Mouse (Mus musculus) left cerebral cortex, postnatal 36 days (tissue): ENCODE results near the gene Syt9. TPM values are rescaled to one million over a fixed set of nuclear protein-coding genes. Genes with fewer than 3 reads are reported as not detected.

Experiments used
- DNase-seq, 2 experiments: peaks; one replicate each; pipeline ENCODE4 v3.0.0; 2021 to 2022; ENCODE audit warnings: low spot score in 2 of 2, mixed read lengths in 1 of 2
- intact Hi-C: fragments of 180-260 bp; cut with DNase I; formaldehyde crosslinking; loops from one replicate; pipeline ENCODE4 v1.15.1; 2025
- total RNA-seq, 2 experiments: library from RNA; stranded (reverse); gene quantifications; 2 replicates each; pipeline ENCODE4 v1.2.3; 2021

Gene Syt9
- total RNA-seq, 2 experiments from 2014 or later, result 7.4 to 10.2 TPM

DNA sequence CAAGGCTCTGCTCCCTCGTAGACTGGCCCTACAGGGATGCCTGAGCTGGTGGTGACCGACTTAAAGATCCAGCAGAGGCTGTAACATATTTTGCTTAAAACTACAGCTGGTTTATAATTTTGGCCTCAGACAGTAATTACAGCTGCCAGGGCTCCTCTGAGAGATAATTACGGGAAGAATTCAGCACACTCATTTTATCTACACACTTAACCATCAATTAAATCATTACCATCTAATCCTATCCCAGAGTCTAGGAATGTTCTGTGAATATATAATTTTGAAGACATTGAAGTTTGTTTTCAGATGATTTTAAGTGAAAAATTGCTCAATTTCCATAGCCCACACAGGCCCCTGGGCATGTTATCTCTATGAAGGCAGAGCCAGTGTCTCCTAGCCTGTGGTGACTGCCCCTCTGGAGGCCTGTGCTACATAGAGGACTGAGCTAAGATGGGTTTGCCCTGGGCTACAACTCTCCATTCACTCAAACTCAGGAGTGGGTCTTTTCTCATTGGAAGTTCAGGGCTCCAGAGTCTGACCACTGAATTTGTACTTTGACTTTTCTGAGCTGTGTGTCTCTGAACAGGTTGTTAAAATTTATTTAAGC, 157.7 kb downstream of the Syt9 start:
- DNase-seq, result no peak
- intact Hi-C loops, result loop anchor here (5.0 kb wide), 1 partner anchor 291 kb away; no protein-coding TSS in a partner anchor

DNA sequence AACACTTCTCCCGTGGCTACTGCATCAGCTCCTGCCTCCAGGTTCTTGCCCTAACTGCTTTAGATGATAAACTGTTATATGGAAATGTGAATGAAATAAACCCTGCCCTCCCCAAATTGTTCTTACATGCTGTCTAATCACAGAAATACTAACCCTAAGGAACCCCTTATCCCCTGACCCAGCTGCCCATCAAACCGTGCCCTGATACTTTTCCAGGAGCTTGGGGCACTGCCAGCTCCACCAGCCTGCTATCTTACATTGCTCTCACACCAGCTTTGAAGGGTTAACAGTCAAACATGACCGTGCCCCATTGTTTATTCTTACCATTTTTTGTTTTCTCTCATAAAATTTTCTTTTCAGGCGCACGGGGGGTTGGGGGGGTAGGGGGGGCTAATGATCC, 158.8 kb downstream of the Syt9 start:
- intact Hi-C loops, result loop anchor here (5.0 kb wide), 1 partner anchor 292 kb away; no protein-coding TSS in a partner anchor
- DNase-seq, result no peak

DNA sequence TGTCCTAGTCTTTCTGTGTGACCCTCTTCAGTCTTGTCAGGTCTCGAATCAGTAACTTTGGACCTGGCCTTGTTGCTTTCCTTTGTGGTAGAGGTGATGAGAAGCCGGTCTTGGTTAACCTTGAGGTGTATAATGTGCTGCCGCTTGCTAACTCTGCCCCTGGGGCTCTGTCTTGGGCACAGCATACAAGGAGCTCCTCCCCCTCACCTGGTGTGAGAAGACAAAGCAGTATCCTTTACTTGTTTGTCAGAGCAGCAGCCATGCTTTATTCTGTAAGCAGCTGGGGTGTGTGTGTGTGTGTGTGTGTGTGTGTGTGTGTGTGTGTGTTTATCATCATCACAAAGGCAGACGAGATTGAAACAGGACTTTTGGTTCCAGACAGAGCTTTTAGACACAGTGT, 164.8 kb downstream of the Syt9 start:
- no peak for DNase-seq
- intact Hi-C loops, result no loop called here

DNA sequence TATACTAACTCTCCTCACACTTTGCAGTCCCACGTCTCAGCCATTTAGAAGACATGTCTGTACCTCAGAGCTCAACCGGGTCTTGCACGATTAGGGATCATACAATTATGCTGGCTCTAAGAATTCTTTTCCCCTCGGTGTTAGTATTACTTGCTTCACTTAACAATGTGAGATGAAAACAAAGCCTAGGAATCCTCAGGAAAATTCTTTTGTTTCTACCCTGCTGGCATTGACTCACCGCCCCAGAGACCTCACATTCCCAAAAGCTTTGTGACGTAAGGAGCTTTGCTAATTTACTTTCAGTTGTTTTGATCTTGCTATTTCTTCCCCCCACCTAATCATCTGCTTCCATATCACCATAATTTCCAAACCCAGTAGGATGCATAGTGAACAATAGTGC, 166.0 kb downstream of the Syt9 start:
- no peak for DNase-seq
- intact Hi-C loops, result no loop called here

DNA sequence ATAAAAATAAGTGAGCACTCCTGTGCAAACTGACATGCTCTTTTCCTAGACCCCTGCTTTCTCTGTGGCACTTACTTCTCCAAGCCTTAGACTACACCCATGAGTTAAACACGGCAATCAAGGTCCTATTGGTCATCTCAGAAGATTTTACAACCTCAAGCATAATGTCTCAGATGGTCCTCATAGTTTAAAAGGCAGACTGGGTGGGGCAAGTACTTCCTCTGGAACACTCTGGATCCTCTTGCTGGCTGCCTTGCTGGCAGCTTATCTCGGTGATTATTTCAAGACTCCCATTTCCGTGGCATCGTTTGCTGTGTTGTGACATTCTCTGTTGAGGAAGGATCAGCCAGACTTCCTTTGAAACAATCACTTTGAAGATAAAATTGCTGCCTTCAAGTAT, 169.5 kb downstream of the Syt9 start:
- DNase-seq, result no peak
- intact Hi-C loops, result no loop called here

DNA sequence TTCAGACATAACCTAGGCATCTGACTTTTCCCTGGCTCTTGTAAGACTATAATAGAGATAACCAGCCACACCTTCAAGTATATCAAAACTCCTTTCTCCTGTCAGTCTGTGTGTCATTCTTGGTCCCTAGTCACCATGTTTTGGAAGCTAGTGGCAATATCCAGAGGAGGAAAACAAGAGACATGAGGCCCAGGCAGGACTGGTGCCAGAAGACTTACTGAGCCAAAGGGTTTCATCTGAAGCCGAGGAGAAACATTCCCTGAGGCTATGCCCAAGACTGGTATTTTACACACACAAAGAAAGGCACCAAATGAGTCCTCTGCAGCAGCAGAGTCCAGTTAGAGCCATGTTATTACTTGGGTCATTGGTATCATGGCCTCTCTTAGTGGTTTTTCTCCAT, 174.5 kb downstream of the Syt9 start:
- intact Hi-C loops, result no loop called here
- DNase-seq, result no peak

DNA sequence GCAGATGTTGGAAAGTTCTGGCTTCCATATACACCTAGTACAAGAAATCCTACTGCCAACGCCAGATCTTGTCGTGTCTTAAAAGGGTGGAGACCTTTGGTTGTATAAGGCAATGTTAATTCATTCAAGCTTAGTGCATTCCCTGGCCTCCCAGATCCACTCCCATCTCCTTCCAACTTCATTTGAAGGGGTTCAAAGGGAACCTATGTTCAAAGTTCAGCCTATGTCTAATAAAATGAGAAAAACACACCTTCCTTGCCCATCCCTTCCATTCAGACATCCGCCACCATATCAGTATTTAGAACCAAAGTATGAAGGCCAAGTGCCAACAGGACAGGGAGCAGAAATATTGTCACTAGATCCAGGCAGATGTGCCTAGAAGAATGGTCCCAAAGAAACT, 177.3 kb downstream of the Syt9 start:
- no peak for DNase-seq
- intact Hi-C loops, result no loop called here

DNA sequence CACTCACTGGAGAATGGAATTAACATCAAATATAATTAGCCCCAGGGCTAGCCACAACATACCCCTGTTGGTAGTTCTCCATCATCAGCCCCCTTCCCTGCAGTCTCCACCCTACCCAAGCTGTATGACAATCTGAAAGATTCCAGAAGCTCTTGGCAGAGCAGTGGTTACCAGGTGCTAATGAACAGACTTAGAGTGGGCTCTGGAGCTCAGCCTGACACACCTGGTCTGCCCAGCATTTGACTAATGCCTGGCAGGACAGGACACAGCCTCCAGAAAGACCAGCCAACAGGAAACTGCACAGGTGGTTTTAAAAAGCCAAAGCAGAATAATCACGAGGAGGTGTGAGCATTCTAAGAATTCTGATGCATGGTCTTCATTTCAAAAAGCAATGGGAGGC, 182.9 kb downstream of the Syt9 start:
- no peak for DNase-seq
- intact Hi-C loops, result no loop called here

DNA sequence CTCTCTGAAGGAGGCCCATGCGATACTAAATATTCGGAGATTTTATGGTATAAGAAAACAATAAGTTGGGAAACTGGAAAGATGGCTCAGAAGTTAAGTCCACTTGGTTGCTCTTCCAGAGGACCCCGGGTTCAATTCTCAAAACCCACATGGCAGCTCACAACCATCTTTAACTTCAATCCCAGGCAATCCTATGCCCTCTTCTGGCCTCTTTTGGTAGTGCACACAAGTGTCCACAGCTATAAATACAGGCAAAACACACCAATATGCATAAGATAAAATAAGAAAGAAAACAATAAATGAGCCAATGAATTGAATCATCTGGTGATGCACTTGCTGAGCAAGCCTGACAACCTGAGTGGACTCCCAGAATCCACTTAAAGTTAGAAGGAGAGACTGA, 185.4 kb downstream of the Syt9 start:
- intact Hi-C loops, result no loop called here
- DNase-seq, result no peak

DNA sequence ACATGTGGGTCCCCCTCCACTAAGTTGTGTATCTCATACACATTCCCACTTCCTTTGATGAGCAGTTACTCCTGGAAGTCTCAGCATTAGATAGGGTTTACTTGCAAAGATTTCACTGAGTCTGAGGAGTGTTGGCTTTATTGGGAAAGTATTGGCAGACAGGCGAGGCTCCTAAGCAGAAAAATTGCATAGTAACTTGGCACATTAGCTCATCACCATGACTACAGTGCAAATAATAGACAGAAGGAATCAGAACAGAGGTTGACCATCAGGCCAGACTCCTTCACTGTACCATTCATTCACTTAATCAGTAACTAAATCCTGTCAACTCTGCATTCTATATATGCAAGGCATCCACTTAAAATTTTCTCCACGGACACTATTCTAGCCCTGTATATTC, 190.1 kb downstream of the Syt9 start:
- intact Hi-C loops, result no loop called here
- DNase-seq, result no peak

DNA sequence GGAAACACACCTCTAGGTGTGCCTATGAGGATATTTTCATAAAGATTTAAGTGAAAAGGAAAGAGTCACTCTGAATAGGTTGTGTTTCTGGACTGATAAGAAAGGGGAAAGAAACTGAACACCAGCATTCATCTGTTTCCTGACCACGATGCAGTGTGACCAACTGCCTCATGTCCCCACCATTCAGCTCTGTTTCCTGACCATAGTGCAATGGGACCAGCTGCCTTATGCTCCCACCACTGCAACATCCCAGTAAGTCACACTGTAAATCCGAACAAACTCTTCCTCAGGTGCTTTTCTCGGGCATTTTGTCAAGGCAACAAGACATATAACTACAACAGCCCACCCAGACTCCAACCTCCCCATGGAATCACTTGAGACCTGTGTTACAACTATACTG, 191.1 kb downstream of the Syt9 start:
- intact Hi-C loops, result no loop called here
- no peak for DNase-seq

DNA sequence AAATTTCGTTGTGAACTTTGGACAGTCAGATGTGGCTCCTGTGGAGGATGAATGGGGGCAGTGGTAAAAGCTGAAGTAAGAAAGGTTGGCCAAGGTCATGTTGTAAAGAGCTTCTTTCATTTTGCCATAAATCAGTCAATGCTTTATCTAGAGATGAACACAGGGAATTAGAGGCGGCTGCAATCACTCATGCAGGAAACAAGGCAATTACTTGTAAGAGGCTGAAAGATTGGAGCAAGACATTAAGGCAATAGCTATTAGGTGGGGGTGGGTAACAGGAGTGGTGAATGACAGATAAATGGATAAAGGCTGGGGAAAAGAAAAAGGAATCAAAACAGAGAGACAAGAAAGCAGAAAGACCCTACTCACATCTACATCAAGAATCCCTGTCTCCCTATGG, 193.2 kb downstream of the Syt9 start:
- intact Hi-C loops, result no loop called here
- no peak for DNase-seq

DNA sequence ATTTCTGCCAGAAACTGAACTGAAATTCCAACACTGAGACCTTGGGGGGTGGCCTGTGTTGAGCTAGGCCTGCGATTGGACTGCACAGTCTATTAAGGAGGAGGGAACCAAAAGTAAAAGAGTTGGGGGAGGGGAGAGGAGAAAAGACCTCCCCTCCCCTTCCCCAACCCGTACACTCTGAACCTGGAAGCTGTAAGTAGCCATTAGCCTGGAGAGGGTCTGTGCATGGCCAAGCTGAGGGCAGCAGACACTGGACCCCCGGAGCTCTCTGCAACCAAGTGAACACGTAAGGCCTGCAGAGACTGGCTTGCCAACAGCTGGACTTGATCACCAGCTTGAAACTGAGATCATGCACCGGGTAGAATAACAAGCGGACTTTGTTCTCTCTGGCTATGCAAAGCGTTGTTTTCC, 196.7 kb downstream of the Syt9 start, which contains the start of gene Olfml1:
Gene Olfml1 (plus strand): TSS at position 186 of the 411 bp plus-strand sequence.
- DNase-seq, result peak; percentile 4 to 7
- intact Hi-C loops, result no loop called here

DNA sequence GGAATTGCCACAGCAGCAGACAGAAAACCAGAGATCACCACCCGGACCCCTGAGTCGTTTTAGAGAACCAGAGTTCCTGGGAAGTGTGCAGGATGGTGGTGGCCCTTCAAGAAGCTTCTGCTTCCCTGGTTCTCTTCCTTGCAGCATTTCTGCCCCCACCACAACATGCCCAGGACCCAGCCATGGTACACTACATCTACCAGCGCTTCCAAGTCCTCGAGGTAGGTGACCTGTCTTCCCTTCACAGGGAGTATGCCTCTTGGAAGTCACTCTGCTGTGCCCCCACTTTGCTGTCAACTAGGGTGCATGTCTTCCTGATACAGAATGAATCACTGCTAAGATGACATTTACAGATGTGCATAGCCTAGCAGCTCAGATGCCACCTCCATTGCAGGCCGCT, 197.1 kb downstream of the Syt9 start:
- no peak for DNase-seq
- intact Hi-C loops, result no loop called here

DNA sequence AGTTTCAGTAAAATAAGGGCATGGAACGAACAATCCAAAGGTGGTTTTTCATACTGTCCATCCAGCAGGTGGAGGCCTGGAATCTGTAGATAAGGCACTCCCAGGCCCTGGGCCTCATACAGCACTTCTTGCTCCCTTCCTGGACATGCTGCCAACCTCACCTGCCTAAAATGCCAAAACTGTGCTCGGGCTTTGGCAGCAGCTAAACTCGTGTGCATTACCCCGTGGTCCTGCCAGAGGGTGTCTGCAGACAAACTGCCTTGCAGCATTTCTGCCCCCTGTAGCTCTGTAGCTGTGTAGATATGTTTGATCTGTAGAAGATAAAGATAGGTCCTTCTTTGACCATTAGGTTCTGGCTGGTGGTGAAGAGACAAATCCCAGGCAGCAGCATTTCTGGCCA, 198.4 kb downstream of the Syt9 start:
- no peak for DNase-seq
- intact Hi-C loops, result no loop called here

DNA sequence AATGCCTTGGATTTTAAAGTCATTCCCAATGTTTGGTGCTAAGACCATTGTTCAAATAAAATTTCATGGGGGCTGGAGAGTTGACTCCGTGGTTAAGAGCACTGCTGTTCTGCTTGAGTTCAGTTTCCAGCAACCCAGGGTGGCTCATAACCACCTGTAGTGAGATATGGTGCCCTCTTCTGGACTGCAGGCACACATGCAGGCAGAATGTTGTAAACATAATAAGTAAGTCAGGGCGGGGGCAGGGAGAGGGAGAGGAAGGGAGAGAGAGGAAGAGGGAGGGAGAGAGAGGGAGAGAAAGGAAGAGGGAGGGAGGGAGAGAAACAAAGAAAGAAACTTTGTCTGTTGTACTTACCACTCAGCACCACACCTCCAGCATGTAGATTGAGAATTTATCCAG, 203.3 kb downstream of the Syt9 start:
- intact Hi-C loops, result no loop called here
- DNase-seq, result no peak

DNA sequence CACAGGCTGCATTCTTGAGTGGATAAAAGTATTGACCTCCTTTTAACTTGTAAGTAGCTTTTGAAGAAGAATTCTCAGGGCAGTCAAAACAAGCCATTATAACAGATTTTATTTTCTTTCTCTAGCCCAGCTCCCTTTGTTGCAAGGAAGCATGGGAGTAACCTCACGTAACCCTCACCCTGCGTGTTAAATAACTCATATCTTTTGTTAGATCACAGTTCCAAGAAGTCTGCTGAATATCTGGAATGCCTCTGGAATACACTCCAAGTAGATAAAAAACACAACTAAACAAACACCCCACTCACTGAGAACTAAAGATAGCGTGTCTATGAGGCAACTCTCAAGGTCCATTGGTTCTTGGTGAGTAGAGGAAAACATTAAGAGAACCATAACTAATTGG, 203.7 kb downstream of the Syt9 start:
- no peak for DNase-seq
- intact Hi-C loops, result no loop called here

DNA sequence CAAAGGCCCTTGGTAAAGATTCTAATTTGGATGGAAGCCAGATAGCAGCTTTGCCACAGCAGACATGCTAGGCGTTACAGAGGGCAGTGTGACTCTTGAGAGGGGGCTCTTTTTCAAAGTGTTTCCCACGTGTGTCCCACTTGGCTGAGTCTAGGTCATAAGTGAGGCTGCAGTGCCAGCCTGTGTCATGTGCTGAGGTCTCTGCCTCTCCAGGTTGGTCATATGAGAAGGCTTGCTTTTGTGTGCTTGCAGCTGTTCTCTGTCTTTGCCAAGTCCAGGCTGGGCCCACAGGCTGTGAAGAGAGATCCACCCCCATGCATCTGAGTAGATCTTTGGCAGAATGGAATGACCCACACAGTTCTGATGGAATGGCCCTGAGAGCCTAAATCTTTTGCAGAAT, 222.1 kb downstream of the Syt9 start:
- DNase-seq, result peak; percentile 10 to 18
- intact Hi-C loops, result no loop called here

DNA sequence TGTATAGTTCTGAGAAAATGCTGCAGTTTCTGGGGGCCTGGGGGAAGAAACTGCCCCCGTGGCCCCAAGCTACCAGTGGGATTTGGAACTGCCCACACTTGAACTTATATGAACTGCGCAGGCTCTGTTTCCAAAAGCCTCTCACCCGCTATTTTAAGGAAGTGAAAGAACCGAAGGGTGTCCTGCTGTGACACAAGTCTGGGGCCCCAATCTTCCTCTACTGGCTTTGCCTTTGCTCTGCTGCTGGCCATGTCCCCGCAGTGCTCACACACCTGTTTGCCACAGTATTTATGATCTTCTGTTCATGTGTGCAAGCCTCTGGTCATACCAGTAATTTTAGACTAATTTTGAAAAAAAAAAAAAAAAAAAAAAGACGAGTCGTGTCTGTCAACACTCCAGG, 223.4 kb downstream of the Syt9 start:
- intact Hi-C loops, result no loop called here

DNA sequence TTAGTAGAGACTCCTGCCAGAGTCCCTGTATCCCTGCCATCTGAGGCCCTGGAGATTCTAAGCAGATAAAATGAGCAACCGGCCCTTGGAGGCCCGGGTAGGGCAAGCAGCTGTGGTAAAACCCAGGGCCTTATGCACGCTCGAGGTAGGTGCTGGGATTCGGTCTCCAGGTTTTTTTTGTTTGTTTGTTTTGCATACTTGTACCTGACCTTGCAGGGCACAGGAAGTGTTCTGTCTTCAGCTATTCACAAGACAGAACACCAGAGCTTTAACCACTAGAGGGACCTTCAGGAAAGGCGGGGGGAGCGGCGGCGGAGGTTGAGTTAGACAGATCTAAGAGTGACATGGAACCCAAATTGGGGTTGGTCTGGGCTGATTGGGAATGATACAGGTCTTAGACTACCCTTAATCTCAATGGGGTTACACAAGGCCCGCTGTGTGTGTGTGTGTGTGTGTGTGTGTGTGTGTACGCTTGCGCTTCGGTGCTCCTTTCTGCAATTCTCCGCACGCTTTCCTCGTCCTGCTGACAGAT, 223.9 kb downstream of the Syt9 start:
- intact Hi-C loops, result no loop called here
- peak; percentile 18 to 23 for DNase-seq

More for the DNA sequence above, 223.4 kb downstream of the Syt9 start:
- no peak for DNase-seq

DNA sequence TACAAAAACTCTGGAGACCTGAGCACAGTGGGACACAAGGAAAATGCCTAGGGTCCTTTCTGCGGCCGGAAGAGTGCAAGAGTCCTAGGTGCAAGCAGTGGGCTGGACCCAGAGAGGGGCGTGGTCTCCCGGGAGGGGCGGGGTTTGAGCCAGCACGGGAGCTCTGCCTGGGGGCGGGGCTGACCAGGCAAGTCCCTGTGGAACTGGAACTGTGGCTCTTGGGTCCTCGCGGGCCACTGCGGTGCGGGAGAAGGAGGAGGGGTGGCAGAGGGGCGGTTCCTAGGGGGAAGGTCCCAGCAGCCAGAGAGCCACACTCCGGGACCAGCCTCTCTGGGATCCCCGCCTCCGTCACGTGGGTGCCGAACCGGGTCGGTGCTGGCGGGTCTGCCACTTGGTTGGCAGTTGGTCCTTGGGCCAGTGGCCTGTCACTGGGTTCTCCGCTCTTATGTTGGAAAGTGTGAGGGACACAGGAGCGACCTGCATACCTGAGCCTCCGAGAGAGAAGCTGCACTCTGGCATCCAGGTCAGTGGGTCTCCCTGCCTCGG, 224.4 kb downstream of the Syt9 start, which contains the start of gene Ppfibp2:
Gene Ppfibp2 (plus strand): TSS at position 351 of the 546 bp plus-strand sequence.
- peak; percentile 74 to 79 for DNase-seq
- intact Hi-C loops, result no loop called here
